Mouse (Mus musculus) stomach, embryonic 14.5 days (tissue): ENCODE measurements around the gene Lpcat4. TPM values are rescaled to one million over a fixed set of nuclear protein-coding genes. Genes with fewer than 3 reads are reported as not detected.

Source experiments
- polyA plus RNA-seq: library from polyadenylated mRNA; unstranded; fragments of >200 nt; fragmentation: Nextera tagmentation; extraction: Ambion mirVana; gene quantifications from 2 replicates; pipeline ENCODE4 v1.2.1, GENCODE M21; 2014

Gene Lpcat4
- polyA plus RNA-seq, 1 experiment from 2014 or later = 23.0 TPM

Other genes with a start within 250 kb of the Lpcat4 start
- not detected in 2 replicates for gene Olfr1309, start 249.2 kb upstream of the Lpcat4 start, polyA plus RNA-seq
- gene Olfr1310, start 226.8 kb upstream of the Lpcat4 start, polyA plus RNA-seq = not detected in 2 replicates
- not detected in 2 replicates for gene Olfr1311, start 215.1 kb upstream of the Lpcat4 start, polyA plus RNA-seq
- not detected in 2 replicates for gene Olfr1312, start 189.2 kb upstream of the Lpcat4 start, polyA plus RNA-seq
- not detected in 2 replicates for gene Olfr1313, start 161.6 kb upstream of the Lpcat4 start, polyA plus RNA-seq
- not detected in 2 replicates for gene Olfr1314, start 142.7 kb upstream of the Lpcat4 start, polyA plus RNA-seq
- not detected in 2 replicates for gene Olfr1315-ps1, start 124.0 kb upstream of the Lpcat4 start, polyA plus RNA-seq
- gene Olfr1316, start 104.5 kb upstream of the Lpcat4 start, polyA plus RNA-seq = not detected in 2 replicates
- not detected in 2 replicates for gene Olfr1317, start 99.1 kb upstream of the Lpcat4 start, polyA plus RNA-seq
- not detected in 2 replicates for gene Olfr1318, start 85.3 kb upstream of the Lpcat4 start, polyA plus RNA-seq
- not detected in 2 replicates for gene Nutm1, start 19.8 kb downstream of the Lpcat4 start, polyA plus RNA-seq
- 197 and 199 TPM in 2 replicates for gene Nop10, start 22.5 kb downstream of the Lpcat4 start, polyA plus RNA-seq
- 18.9 and 19.9 TPM in 2 replicates for gene Slc12a6, start 26.4 kb downstream of the Lpcat4 start, polyA plus RNA-seq
- not detected in 2 replicates for gene Gm21985, start 26.8 kb downstream of the Lpcat4 start, polyA plus RNA-seq
- gene Emc4, start 128.6 kb downstream of the Lpcat4 start, polyA plus RNA-seq = 90.8 and 98.1 TPM in 2 replicates
- gene Katnbl1, start 139.7 kb downstream of the Lpcat4 start, polyA plus RNA-seq = 47.7 and 49.3 TPM in 2 replicates
- 17.5 and 19.4 TPM in 2 replicates for gene Emc7, start 215.5 kb downstream of the Lpcat4 start, polyA plus RNA-seq
- 0.36 TPM in 1 of 2 replicates, not detected in the other for gene Chrm5, start 241.3 kb downstream of the Lpcat4 start, polyA plus RNA-seq